Mouse (Mus musculus): ENCODE data around the gene Bmpr1b.

DNA sequence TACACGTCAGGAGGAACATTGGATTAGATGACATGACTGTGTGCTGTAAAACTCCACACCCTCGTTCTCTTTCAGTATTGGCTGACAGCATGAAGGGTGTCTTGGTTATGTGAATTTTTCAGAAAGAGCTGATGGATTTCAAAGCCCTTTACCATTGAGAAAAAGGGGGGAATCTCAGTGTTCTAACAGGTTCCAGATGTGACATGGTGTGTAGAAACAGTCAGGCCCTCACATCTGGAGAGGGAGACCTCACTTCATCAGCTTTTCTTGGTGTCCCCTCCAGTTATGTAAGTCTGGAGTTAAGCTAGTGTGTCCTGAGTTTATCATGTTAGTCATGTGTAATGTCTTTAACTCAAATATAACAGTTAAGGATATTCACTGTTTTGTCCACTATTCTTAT lies 43.6 kb upstream of the Bmpr1b start:
- TF ChIP-seq CTCF (IDR thresholded peaks at IDR 0.05; ENCODE audit: low read depth) (no peak), EP300 (optimal IDR thresholded peaks at IDR 0.05) (no peak)

Data from stomach, postnatal 0 days (tissue).